Mouse (Mus musculus) ES-CJ7 (cell line): ENCODE data around the gene Rundc3a.
"Not testable (repeated sequence)": the region's sequence is repeated elsewhere in the genome, so short reads cannot be mapped to it uniquely, and the experiment has no call there.

Experiments used
- DNase-seq: peaks from one replicate; pipeline ENCODE4 v3.0.0; 2011; ENCODE audit warnings: low read depth, low spot score

Gene Rundc3a

DNA sequence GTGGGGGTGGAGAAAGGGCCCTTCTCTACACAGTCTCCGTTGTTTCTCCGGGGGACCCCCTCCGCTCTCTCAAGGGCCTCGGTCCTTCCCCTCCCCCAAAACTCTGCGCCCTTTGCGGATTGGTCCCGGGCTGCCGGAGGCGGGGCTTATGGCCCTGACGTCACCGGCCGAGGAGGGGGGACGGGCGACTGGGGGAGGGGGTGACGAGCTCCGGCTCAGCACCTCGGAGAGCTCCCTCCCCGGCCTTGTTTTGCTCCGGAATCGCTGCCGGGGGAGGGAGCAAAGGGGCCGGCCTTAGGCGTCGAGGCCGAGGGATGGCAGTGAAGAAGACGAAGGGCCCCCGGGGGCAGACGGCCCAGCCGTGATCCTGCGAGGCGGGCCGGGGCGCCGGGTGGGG lies at the start of gene Rundc3a:
Gene Rundc3a (plus strand): TSS at position 166 of the 397 bp plus-strand sequence.
- peak; percentile 94 for DNase-seq

DNA sequence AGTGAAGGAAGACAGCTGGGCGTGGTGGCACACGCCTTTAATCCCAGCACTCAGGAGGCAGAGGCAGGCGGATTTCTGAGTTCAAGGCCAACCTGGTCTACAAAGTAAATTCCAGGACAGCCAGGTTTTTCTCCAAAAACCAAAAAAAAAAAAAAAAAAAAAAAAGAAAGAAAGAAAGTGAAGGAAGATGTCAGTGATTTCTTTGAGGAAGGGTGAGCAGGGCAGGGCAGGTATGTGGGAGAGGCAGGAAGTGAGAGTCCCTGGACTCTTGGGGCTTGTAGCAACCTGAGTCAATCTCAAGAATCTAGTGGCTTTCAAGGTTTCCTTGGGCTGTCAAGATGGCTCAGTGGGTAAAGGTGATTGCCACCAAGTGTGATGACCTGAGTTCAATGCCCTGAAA lies 48.7 kb upstream of the Rundc3a start:
- no peak for DNase-seq

DNA sequence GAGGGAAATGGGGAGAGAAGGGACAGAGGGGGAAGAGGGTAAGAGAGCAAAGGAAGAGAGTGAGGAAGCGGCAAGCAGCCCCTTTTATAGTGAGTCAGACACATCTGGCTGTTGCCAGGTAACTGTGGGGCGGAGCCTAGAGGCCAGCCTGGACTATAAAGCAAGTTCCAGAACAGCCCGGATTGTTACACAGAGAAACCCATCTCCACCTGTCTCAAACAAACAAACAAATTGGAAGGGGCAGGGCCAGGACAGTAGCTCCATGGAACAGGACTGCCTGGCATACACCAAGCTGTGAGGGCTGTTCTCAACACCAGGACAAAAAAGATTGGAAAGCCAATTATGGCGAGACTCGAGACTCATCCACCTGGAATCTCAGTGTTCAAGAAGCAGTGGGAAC lies 46.3 kb upstream of the Rundc3a start:
- DNase-seq = peak; percentile 77

DNA sequence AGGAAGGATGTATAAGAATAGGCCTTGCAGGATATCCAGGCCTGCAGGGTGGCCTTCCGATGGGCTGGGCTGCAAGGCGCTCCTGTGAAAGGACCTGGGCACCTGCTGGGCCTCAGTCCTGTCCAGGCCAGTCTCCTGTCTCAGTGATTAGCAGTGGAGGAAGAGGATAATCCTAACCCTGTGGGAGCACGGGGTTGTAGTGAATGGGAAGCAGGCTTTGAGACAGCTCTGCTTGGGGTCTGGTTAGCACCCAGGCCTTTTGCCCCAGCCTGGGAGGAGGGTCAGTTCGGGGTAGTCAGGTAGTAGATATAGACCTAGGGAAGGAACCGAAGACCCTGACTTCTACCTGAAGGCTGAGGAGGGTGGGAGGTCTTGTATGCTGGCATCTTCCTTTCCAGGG lies 45.5 kb upstream of the Rundc3a start:
- no peak for DNase-seq

DNA sequence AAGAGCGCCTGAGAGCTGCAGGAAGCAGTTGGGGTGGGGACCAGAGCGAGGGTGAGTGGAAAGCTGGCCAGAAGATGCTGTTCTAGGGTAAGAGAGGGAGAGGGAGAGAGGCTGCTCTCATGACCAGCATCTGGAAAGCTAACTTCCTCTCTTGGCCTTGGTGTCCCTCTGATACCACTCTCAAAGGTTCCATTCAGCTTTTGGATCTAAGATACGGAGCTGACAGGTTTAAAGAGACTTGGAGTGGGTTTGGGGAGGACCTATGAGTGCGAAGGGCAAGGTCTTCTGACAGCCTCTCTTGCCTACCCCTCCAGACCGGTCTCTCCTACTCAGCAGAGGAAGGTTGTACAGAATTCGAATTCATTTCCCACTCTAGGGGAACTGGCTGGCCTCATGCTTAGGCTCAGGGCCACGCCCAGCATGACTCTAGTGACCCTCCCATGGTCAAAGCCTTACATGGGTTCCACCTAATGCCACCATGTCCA lies 45.1 kb upstream of the Rundc3a start:
- no peak for DNase-seq

DNA sequence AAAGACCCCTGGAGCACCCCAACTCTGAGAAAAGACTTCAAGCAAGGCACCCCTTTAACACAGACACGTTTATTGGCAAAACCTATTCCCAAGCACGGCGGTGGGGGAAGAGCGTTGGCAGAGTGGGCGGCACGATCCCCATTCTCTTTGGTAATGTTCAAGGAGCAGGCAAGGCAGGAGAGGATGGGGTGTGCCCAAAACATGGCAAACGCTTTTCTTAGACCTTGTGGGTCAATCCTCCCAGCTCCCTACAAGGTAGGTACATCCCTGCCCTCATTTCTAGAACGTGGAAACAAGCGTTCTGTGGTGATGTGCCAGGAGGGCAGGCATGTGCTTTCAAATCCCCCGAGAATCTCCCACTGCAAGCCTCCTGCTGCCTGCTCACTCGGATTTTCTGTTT lies 44.4 kb upstream of the Rundc3a start:
- DNase-seq = no peak

DNA sequence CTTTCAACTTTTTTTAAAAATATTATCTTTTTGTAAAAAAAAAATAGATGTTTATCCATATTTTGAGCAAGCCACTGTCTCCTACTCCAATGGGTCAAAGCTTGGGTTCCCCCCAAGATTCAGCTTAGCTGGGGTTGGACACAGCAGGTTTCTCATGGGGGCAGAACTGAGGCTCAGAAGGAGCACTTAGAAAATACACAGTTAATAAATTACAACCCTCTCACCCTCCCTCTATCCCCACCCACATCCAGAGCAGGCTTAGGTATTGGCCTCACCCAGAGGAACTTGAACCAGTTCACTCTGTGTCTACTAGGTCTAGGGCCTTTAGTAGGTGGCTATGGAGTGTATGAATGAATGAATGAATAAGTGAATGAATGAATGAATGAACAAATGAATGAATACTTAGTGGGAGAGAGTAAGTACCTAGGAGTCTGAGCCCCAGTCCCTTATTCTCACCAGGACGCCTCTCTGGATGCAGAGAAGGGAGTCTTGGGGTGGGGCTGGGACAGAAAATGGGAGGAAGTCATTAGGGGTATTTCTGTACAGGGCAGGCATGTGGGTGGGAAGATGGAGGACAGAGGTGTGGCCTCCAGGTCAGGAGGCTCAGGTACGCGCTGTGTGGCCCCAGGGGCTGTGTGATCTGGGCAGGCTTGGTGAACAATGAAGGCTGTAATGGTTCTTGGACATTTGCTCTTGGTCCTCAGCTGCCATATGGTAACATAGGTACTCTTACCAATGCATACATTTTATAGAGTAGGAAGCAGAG lies 43.8 kb upstream of the Rundc3a start:
- no peak for DNase-seq

DNA sequence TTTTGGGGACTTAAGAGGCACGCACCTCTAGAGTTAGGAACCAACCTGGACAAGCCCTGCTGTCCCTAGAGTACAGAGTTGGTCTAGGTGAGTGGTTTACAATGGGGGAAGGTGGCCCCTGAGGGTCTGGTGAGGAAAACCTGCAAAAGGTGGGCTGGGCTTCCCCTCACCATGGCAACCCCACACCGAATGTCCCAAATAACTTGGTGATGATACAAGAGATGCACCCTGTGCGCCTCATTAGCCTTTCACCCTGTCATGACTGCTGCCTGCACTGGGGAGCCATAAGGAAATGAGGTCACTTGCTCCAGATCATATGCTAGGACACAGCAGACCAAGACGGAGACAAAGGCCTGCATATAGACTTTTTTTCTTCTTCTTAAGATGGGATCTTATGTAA lies 42.8 kb upstream of the Rundc3a start:
- no peak for DNase-seq

DNA sequence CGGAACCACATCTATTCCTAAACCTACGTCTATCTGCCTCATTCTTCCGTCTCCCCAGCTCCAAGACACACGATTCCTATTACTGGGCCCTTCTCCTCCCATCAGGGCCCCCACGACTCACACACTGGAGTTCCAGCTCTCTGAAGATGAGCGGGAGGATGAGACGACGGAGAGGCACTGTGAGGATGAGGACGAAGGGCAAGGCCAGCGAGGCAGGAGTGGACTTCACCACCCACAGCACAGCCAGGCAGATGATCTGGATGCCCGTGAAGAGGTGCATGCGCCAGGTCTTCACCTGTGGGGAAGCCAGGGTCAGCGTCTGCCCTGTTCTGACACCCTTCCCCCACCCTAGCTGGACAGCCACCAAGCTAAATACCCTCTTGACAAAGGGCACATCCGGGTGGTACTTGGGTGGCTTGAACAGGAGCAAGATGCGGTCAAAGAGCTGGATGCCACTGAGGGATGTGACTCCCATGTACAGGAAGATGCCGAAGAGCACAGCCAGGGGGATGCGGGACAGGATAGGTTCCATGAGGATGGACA lies 42.2 kb upstream of the Rundc3a start:
- DNase-seq = no peak

DNA sequence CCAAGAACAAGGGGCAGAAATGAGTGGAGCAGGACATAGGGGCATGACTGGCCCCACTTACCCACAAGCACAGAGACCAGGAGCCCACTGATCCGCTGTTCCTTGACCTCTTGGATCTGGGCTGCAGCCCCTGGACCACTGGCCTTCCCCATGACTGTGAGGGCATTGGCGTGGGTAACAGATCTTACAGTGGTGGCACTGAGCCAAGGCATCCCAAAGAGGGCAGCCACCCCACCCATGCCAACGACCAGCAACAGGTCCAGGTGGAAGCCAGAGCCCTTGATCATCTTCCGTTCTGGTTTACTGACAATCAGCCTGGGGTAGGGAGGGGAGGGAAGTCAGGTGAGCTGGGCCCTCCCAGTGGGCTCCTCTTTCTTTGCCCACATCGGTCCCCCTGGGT lies 40.8 kb upstream of the Rundc3a start:
- no peak for DNase-seq

DNA sequence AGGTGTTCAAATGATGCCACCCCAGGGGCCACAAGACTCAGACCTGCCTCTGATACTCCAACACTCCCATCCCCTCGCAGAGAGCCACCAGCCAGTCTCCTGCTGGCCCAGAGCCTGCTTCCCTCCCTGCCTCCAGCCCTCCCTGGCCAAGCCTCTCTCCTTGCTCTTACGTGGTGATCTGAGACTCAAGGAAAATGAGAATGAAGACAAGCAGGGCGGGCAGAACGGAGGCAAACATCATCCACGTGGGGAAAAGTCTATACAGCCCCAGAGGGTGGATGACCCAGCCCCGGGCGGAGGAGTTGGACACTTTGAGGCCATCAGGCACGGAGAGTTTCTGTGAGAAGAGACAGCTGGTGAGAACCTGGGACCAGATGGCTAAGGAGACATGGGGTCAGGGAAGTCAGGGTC lies 40.2 kb upstream of the Rundc3a start:
- no peak for DNase-seq

DNA sequence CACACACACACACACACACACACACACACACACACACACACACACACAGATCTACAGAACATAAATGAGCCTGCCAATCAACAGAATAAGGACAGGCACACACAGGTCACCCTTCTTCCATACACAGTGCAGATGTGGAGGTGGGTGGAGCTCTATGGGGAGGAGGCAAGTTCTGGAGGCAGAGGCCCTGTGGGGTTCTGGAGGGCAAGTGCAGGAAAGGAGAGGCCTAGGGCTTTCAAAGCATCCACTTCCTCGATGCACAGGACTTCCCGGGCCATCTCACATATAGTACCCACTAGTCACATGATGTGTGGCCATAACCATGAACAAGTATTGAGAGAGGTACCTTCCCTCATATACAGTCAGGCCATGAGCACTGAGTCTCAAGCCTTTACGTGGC lies 37.7 kb upstream of the Rundc3a start:
- no peak for DNase-seq

DNA sequence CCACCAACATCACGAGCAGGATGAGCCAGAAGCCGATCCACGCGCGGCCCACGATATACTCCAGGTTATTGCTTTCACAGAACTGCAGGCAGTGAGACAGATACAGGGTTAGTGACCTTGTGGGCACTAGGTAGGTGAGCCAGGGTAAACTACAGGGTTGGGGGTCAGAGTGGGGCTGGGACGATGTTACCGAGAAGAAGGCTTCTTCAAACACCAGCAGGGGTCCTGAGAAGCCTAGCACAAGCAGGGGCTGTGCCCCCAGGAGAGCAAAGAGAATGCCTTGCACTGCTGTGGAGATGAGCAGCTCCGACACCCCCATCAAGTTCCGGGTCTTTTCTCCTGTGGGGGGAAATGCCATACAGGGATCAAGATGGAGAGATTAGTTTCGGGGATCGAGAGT lies 37.0 kb upstream of the Rundc3a start:
- no peak for DNase-seq

DNA sequence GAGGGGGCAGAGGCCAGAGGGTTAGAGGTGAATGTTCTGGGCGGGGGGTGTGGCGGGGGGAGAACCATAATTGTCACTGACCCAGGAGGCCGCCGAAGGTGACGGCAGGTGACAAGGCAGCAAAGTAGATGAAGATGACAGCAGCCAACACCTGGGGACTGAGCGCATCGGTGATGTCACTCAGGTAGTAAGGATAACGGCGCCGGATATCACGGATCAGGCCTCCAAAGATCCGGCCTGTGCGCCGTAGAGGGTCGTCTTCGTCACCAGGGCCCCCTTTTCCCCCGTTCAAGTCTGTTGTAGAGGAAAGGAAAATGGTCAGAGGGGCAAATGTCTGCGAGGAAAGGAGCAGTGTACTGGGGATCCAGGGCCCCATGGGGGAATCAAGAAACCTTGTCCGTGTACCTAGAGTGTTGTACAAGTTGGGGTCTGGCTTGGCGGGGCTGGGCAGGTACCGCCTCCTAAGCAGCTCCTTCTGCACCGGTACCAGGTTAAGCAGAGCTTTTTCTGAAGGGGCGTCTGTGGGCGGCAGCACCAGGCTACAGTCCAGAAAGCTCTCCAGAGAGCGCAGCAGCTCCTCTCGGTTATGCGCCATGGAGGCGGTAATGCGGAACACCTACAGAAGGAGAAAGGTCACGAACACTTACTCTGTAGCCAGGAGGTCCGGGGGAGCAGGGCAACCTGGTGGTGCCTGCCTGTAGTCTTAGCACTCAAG lies 36.4 kb upstream of the Rundc3a start:
- DNase-seq = peak; percentile 35

DNA sequence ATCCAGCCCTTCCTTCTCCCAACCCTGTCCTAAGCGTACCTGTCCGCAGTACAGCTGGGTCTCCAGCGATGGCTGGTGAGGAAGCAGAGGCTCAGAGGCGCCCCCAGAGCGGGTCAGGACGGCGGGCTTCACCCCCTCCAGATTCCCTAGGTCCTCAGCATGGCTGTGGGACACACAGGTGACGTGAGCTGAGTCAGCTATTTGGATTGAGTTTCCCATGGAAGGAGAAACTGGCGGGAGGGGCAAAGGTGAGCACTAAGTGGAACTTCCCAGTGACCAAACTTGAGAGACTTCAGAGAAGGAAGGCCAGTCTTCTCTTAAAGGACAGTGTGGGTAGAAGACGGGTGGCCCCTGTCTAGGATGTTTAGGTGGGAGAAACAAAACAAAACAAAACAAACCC lies 34.8 kb upstream of the Rundc3a start:
- no peak for DNase-seq

DNA sequence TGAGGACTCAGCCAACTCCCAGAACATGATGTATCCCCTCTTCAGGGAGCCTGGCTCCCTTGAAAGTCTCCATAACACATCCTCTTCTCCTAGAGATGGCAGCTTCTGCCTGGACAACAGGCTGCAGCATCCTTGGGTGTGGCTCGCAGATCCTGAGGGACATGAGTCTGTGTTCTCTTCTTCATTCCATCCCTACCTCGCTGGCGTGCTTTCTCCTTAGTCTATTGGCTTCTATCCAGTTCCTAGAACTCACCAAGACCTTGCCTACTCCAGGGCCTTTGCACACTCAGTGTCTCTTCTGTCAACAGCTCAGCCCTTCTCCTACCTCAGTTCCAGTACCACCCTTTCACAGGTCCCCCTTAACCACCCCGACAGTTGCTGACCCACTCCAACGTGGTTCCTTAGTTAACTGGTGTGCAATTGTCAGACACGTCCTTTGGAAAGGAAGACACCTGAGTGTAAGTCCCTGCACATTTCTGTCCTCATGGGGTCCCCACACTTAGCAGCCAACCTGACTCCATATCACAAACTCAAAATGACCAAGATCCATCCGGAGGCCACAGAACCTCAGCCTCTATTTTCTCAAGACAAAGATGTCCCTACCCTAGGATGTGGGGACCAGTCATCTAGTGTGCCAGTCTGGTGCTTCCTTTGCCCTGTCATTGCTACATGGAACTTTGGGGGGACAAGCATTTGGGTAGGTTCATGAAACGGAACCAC lies 31.3 kb upstream of the Rundc3a start:
- DNase-seq = no peak

DNA sequence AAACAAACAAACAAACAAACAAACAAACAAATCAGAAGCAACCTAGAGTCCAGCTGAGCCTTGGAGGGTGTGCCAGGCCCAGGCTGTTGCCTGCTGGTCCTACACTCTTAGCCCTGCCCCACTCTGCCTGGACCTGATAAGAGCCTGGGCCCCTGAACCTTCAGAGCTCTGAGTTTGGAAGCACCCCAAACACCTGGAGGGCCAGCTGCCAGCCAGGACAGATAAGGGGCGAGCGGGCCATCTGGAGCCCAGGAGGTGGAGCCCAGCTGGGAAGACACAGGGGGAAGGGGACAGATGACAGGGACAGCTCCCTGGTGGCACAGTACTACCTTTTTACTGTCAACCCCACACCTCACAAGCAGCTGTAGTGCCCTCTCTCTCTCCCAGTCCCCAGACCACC lies 29.6 kb upstream of the Rundc3a start:
- no peak for DNase-seq

DNA sequence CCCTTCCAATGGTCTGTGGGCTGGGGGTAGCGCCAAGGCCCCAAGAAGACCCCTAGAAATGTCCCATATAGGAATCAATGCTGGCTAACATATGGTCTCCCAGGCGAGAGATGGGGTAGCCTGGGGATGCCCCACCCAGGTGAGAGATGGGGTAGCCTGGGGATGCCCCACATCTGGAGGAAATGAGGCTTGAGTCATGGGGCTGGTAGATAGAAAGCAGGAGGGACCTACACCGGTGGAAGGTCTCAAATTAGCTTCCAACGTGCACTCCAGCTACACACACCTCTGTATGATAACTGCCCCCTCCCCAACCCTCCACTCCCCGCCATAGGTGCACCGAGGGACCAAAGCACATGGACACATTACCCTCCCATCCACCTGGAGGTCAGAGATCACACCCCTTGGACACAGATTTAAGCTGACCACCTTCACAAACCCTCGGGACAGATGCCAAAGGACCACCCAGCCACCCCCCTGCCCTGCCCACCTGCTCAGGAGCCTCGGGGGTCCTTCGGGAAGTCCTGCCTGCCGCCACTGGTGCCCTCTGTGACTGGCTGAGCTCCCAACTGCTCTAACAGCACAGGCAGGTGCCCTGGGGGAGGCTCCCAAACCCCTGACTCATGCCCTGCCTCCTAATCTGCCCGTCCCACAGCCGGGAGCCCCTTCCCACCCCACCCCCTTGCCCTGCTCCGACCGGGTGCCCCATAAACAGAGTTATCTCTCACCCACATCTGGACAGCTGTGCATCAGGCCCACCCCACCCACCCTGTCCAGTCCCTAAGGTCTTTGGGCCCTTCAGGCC lies 28.4 kb upstream of the Rundc3a start:
- DNase-seq = no peak

DNA sequence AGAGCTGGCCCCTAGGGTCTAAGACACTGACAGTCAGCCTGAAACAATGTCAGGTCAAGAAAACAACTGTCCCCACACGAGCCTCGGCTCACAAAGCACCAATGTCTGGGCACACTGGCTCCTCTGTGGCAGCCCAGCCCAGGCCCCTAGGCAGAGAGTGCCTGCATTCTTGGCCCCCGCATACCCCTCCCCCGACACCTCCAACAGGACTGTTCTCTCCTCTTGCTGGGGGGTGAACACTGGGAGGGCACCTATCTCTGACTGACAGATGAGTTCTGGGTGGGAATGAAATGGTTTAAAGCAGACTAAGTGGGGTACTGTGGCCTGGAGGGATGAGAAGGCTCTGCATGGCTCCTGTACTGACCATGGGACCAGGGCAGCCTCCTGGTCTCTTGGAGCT lies 27.5 kb upstream of the Rundc3a start:
- no peak for DNase-seq

DNA sequence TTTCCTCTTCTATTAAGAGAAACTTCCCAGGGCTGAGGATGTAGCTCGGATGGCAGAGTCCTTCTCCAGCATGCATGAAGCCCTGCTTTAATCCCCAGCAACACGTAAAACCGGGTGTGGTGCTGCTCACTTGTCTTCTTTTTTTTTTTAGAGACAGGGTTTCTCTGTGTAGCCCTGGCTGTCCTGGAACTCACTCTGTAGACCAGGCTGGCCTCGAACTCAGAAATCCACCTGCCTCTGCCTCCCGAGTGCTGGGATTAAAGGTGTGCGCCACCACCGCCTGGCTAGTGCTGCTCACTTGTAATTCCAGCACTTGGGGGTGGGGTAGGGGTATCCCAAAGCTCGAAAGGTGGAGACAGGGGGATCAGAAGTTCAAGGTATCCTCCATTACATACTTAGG lies 27.1 kb upstream of the Rundc3a start, which contains the start of gene Slc4a1:
Gene Slc4a1 (minus strand): TSS at position 101 of the 400 bp plus-strand sequence.
- DNase-seq = not testable (repeated sequence)
